Comparison of ENCODE assay signal across 18 mouse cellular contexts in the genomic region with DNA sequence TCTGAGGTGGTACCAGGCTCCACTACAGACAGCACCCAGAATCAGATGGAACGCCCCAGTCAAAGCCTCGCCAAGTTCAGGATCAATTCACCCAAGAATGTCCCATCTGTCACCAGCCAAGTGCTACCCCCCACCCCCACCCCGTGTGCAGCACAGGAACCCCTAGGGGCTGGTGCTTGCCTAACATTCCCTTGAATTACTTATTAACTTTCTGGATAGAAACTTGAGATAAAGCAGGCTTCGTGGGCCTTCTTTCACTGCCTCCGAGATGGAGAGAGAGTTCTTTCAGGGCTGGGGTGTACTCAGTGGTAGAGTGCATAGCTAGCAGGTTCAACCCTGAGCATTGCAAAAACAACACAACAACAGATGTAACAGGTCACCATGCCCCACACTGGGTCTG. TPM values are rescaled to one million over a fixed set of nuclear protein-coding genes. Genes with fewer than 3 reads are reported as not detected.
"Had no signal": no experiment of that assay in that cellular context is flagged by ENCODE, and none has a peak within 500 bp of the region (broad histone marks: within the 10 kb centered on the region; RNA-seq: fewer than 3 reads in every experiment).

No protein-coding gene starts in this region.

- H3K36me3 ChIP-seq: hindbrain, embryonic 13.5 days; limb, embryonic 12.5 days; liver, embryonic 15.5 days; midbrain, embryonic 15.5 days; neural tube, embryonic 12.5 days had no signal

- H3K4me2 ChIP-seq: hindbrain, embryonic 13.5 days; limb, embryonic 12.5 days; liver, embryonic 15.5 days; midbrain, embryonic 11.5 days; midbrain, embryonic 15.5 days; neural tube, embryonic 12.5 days had no signal

- H3K27me3 ChIP-seq: hindbrain, embryonic 13.5 days; limb, embryonic 12.5 days; liver, embryonic 15.5 days; midbrain, embryonic 15.5 days; neural tube, embryonic 12.5 days had no signal

- H3K4me1 ChIP-seq: hindbrain, embryonic 13.5 days; limb, embryonic 12.5 days; midbrain, embryonic 15.5 days; neural tube, embryonic 12.5 days had no signal

- H3K9me3 ChIP-seq: hindbrain, embryonic 13.5 days; limb, embryonic 12.5 days; liver, embryonic 15.5 days; midbrain, embryonic 15.5 days; neural tube, embryonic 12.5 days had no signal

- H3K4me3 ChIP-seq: hindbrain, embryonic 13.5 days; layer of hippocampus, adult 2 months; limb, embryonic 12.5 days; liver, embryonic 15.5 days; megakaryocyte, embryonic 14.5 days; midbrain, embryonic 15.5 days; neural tube, embryonic 12.5 days had no signal

- H3K9ac ChIP-seq: hindbrain, embryonic 13.5 days; limb, embryonic 12.5 days; liver, embryonic 15.5 days; midbrain, embryonic 15.5 days; neural tube, embryonic 12.5 days had no signal

- ATAC-seq: hindbrain, postnatal 0 days; midbrain, embryonic 15.5 days had no signal

- H3K27ac ChIP-seq: hindbrain, embryonic 13.5 days; hindbrain, postnatal 0 days; layer of hippocampus, adult 2 months; limb, embryonic 12.5 days; liver, embryonic 15.5 days; macrophage; midbrain, embryonic 15.5 days; neural tube, embryonic 12.5 days had no signal

- DNase-seq: liver; lung, postnatal 10 days; retina, postnatal 1 day; right cerebral cortex, postnatal 4 days; spleen, adult 18-20 months; thymus, postnatal 14 days had no signal

RNA-seq across cellular contexts. Expression of a gene that starts 23.2 kb away (rescaled TPM):
- polyA plus RNA-seq: hindbrain, embryonic 13.5 days; intestine, embryonic 14.5 days; limb, embryonic 12.5 days; liver, embryonic 15.5 days; midbrain, embryonic 11.5 days; stomach, embryonic 14.5 days had no signal

RNA-seq across cellular contexts. Expression of a gene that starts 24.7 kb away (rescaled TPM):
- polyA plus RNA-seq: hindbrain, embryonic 13.5 days; hindbrain, postnatal 0 days; intestine, embryonic 14.5 days; limb, embryonic 12.5 days; liver, embryonic 15.5 days; macrophage; midbrain, embryonic 11.5 days; midbrain, embryonic 15.5 days; neural tube, embryonic 12.5 days; stomach, embryonic 14.5 days had no signal
